Mouse (Mus musculus): ENCODE measurements around the gene Zbtb20.

DNA sequence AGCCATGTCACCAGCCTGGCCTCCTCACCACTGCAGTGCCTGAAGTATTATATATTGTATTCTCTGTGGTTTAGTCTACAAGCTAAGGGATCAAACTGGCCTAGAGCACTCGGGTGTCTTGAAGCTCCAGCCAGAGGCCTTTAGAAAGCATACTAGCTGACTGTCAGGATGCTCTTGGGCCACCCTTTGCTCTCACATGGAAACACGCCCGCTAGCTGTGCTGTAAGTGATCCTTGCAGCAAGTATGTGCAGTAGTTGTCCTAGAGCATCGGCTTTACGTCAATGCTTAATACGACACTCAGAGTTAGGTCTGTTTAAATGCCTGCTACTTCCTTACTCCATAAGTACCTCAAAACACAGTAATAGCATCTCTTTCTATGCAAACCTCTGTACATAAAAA lies 604.9 kb downstream of the Zbtb20 start:
- no peak for TF ChIP-seq POLR2AphosphoS5 (IDR thresholded peaks at IDR 0.05; ENCODE audit: insufficient replicate concordance, low read depth, low read length)
- TF ChIP-seq CTCF (IDR thresholded peaks at IDR 0.05; ENCODE audit: low read depth, low read length), result no peak
- no peak for TF ChIP-seq TAL1 (conservative IDR thresholded peaks at IDR 0.05; ENCODE audit: low read depth, low read length)
- no peak for TF ChIP-seq GATA1 (IDR thresholded peaks at IDR 0.05; ENCODE audit: borderline replicate concordance, low read length)

Data from G1E (cell line).